Mouse (Mus musculus) inflammation-experienced regulatory T-cells, adult 16 weeks (primary cell): ENCODE results near the gene Lce1h. TPM values are rescaled to one million over a fixed set of nuclear protein-coding genes. Genes with fewer than 3 reads are reported as not detected.

ENCODE experiments used
- polyA plus RNA-seq: library from polyadenylated mRNA; unstranded; fragments of 100-300 nt; shearing (Covaris generic); gene quantifications from one replicate; pipeline ENCODE4 v1.2.1, GENCODE M21; 2017

The Lce1h gene
- not detected for polyA plus RNA-seq

DNA sequence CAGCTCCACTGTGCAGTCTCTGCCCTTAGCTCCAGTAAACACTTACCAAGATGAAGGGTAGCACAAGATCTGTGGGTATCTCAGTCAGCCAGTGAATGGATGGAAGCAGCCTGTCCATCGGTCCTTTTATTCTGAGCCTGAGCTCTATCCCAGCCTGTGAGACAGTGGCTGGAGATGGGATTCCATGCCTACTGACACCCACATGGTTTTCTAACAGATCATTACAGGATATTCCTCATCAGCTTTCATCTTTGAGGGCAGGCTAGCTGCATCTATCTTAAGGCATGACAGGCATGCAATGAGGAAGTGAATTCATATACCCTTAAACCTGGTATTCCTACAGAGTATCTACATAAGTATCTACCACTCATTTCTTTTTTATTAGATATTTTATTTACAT, at the start of gene Lce1h:
Gene Lce1h (minus strand): TSS at position 101 of the 400 bp plus-strand sequence.

DNA sequence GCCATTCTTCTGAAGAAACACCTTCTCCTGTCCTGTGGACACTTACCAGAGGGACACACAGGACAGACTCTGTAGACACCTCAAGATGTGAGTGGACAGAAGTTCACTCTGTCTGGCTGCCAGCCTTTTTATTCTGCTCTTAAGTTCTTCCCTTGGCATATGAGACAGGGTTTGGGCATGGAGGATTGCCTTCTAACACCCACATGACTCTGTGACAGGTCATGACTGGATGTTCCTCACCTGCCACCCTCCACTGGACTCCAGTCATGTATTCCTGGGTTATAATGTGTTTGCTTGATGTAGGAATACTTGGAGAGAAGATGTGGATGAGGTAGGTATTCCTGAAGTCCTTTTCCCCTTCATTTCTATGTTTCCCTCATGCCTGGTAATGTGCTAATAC, 42.9 kb upstream of the Lce1h start, which contains the start of gene Lce1k:
Gene Lce1k (minus strand): TSS at position 101 of the 400 bp plus-strand sequence.

DNA sequence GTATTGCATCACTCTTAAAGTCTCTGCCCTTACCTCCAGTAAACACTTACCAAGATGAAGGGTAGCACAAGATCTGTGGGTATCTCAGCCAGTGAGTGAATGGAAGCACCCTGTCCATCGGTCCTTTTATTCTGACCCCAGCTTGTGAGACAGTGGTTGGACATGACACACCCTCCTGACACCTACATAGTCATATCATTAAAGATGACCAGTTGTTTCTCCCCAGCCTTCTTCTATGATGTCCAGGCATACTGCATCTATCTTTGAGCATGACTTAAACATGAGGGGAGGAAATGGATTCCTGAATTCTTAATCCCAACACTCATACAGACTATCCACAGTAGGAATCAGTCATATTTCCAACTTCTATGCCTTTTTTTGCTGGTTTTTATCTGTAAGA, 25.5 kb upstream of the Lce1h start, which contains the start of gene Lce1j:
Gene Lce1j (minus strand): TSS at position 101 of the 400 bp plus-strand sequence.

DNA sequence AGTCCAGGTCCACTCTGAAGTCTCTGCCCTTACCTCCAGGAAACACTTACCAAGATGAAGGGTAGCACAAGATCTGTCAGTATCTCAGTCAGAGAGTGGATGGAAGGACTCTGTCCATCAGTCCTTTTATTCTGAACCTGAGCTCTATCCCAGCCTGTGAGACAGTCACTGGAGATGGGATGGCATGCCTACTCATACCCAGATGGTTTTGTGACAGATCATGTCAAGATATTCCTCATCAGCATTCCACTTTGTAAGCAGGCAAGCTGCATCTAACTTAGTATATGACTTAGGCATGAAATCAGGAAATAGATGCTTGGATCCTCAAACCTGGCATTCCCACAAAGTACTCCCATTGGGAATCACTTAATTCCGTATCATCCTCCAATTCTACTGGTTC, 13.9 kb upstream of the Lce1h start, which contains the start of gene Lce1i:
Gene Lce1i (minus strand): TSS at position 101 of the 400 bp plus-strand sequence.

DNA sequence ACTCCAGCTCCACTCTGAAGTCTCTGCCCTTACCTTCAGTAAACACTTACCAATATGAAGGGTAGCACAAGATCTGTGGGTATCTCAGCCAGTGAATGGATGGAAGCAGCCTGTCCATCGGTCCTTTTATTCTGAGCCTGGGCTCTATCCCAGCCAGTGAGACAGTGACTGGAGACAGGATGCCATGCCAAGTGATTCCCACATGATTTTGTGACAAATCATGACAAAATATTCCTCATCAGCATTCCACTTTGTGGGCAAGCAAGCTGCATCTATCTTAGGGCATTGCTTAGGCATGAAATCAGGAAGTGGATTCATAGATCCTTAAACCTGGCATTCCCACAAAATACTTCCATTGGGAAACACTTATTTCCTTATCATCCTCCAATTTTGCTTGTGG, 12.6 kb downstream of the Lce1h start, which contains the start of gene Lce1g:
Gene Lce1g (minus strand): TSS at position 101 of the 400 bp plus-strand sequence.

DNA sequence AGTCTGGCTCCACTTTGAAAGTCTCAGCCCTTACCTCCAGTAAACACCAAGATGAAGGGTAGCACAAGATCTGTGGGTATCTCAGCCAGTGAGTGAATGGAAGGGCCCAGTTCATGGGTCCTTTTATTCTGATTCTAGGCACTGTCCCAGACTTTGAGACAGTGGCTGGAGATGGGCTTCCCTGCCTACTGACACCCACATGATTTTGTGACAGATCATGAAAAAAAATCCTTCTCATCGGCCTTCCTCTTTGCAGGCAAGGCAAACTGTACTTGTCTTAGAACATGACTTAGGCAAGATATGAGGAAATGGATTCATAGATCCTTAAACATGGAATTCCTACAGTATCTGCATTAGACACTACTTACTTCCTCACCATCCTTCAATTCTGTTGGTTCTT, 25.9 kb downstream of the Lce1h start, which contains the start of gene Gm38119:
Gene Gm38119 (minus strand): TSS at position 101 of the 400 bp plus-strand sequence.

DNA sequence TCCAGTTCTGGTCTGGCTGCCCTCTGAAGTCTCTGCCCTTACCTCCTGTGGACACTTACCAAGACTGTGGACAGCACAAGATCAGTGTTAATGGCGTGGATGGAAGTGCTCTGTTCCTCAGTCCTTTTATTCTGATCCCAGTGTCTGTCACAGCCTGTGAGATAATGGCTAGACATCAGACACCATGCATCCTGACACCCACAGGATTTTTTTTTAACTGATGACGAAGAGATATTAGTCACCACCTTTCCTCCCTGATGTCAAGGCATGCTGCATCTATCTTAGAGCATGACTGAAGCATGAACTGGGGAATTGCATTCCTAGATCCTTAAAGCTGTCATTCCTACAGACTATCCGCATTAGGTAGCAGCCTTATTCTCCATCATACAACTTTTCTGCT, 44.6 kb downstream of the Lce1h start, which contains the start of gene Lce1f:
Gene Lce1f (minus strand): TSS at position 101 of the 400 bp plus-strand sequence.

Other genes with a start within 250 kb of the Lce1h start
- not detected for gene 2310046K23Rik, start 230.6 kb downstream of the Lce1h start, polyA plus RNA-seq
- not detected for gene Ivl, start 191.3 kb downstream of the Lce1h start, polyA plus RNA-seq
- gene Smcp, start 176.1 kb downstream of the Lce1h start, polyA plus RNA-seq, result not detected
- gene 2210017I01Rik, start 157.6 kb downstream of the Lce1h start, polyA plus RNA-seq, result not detected
- gene Lce6a, start 143.4 kb downstream of the Lce1h start, polyA plus RNA-seq, result not detected
- not detected for gene Lce1a1, start 116.8 kb downstream of the Lce1h start, polyA plus RNA-seq
- not detected for gene Lce1b, start 108.1 kb downstream of the Lce1h start, polyA plus RNA-seq
- not detected for gene Lce1a2, start 94.8 kb downstream of the Lce1h start, polyA plus RNA-seq
- gene Lce1c, start 85.8 kb downstream of the Lce1h start, polyA plus RNA-seq, result not detected
- gene Lce1d, start 77.9 kb downstream of the Lce1h start, polyA plus RNA-seq, result not detected
- gene Lce1e, start 56.0 kb downstream of the Lce1h start, polyA plus RNA-seq, result not detected
- gene Lce1f, start 44.7 kb downstream of the Lce1h start, polyA plus RNA-seq, result not detected
- not detected for gene Gm38119, start 26.0 kb downstream of the Lce1h start, polyA plus RNA-seq
- not detected for gene Lce1g, start 12.7 kb downstream of the Lce1h start, polyA plus RNA-seq
- gene Lce1i, start 13.8 kb upstream of the Lce1h start, polyA plus RNA-seq, result not detected
- gene Lce1j, start 25.4 kb upstream of the Lce1h start, polyA plus RNA-seq, result not detected
- not detected for gene Lce1k, start 42.8 kb upstream of the Lce1h start, polyA plus RNA-seq
- not detected for gene Kprp, start 62.2 kb upstream of the Lce1h start, polyA plus RNA-seq
- gene Lce1l, start 86.2 kb upstream of the Lce1h start, polyA plus RNA-seq, result not detected
- not detected for gene 2310050C09Rik, start 105.2 kb upstream of the Lce1h start, polyA plus RNA-seq
- not detected for gene Lce3a, start 161.2 kb upstream of the Lce1h start, polyA plus RNA-seq
- not detected for gene Lce3b, start 167.9 kb upstream of the Lce1h start, polyA plus RNA-seq
- gene Lce3c, start 179.4 kb upstream of the Lce1h start, polyA plus RNA-seq, result not detected
- gene Lce3d, start 192.3 kb upstream of the Lce1h start, polyA plus RNA-seq, result not detected
- not detected for gene Lce3e, start 202.0 kb upstream of the Lce1h start, polyA plus RNA-seq
- not detected for gene Lce3f, start 227.2 kb upstream of the Lce1h start, polyA plus RNA-seq